Mouse (Mus musculus): ENCODE data around the gene Spsb1. TPM values are rescaled to one million over a fixed set of nuclear protein-coding genes. Genes with fewer than 3 reads are reported as not detected.

The Spsb1 gene
- polyA plus RNA-seq, 2 experiments = 0.23 to 0.46 TPM

DNA sequence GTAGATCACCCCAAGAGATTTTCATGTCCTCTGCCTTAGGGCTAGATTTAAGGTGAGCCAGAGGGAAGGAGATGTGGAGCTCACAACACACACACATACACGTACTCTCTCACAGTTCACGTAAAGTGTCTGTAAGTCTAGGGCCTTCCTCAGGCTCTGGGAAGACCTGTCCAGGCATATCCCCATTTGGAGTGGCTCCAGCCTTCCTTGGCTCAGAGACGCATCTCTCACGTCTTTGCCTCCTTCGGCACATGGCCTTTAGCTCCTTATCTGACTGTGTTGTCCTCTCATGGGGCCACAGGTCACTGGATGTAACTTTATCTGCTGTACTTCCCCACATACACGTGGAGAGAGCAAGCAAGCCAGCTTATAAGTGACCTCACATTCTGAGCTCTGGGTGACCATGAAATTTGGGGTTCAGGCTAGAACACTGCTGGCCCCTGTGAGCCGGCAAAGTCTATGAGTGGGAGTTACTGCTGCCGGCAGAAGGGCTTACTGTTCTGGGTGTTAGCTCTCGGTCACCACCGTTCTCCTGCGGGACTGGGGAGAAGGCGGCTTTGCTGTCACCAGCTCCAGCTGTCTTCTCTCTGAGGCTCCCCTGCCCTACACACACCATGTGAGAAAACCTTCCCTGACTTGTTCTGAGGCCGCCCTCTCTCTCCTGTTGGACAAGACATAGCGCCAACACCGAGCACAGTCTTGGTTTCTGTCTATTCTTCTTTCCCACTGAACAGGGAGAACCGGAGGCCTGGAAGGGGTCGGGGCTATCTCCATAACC lies 72.5 kb downstream of the Spsb1 start:
- no peak overlapping the region for H3K4me2 ChIP-seq (ENCODE audit: low read depth)
- H3K9ac ChIP-seq (replicated peaks) = no peak overlapping the region
- H3K27me3 ChIP-seq (ENCODE audit: control insufficient read depth, insufficient read depth, low read length) = no peaks in the 10 kb centered on the region
- 61% methylated on average over 17 of the region's 17 CpGs for WGBS (ENCODE audit: insufficient replicate concordance)
- H3K27ac ChIP-seq = no peak overlapping the region
- H3K4me1 ChIP-seq (replicated peaks; ENCODE audit: control insufficient read depth in 2 of 2, insufficient read depth in 2 of 2, low read length in 1 of 2) = no peaks in the 10 kb centered on the region
- H3K4me3 ChIP-seq (ENCODE audit: insufficient read depth in 1 of 2, low read depth in 2 of 2, low read length in 2 of 2) = no peak overlapping the region
- H3K9me3 ChIP-seq (ENCODE audit: control insufficient read depth, low read length) = no peaks in the 10 kb centered on the region
- H3K36me3 ChIP-seq (replicated peaks; ENCODE audit: control insufficient read depth, insufficient read depth, low read depth) = no peaks in the 10 kb centered on the region
- ATAC-seq (ENCODE audit: insufficient read depth) (no peak), DNase-seq (ENCODE audit: low read depth in 3 of 3, low spot score in 3 of 3) (no peak)
- TF ChIP-seq EP300 (IDR thresholded peaks at IDR 0.05; ENCODE audit: low read depth) = no peak
- no peak for TF ChIP-seq CTCF (IDR thresholded peaks at IDR 0.05; ENCODE audit: low read depth)

DNA sequence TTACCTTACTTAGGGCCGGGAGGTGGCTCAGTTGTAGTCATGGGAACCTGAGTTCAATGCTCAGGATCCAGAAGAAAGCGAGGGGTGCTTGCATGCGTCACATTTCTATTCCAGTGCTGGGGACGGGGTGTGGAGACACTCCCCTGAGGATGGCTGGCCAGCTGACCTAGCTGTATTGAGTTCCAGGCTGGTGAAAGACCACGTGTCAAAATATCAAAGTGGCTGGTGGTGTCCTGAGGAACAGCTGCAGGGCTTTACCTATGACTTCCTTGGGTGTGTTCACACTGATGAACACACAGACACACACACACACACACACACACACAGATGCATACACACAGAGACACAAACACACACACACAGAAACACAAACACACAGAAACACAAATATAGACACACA lies 73.9 kb downstream of the Spsb1 start:
- Histone ChIP-seq H3K4me3 (ENCODE audit: insufficient read depth in 1 of 2, low read depth in 2 of 2, low read length in 2 of 2) (no peak overlapping the region), H3K9me3 (ENCODE audit: control insufficient read depth, low read length) (no peaks in the 10 kb centered on the region), H3K9ac (replicated peaks) (no peak overlapping the region), H3K27me3 (ENCODE audit: control insufficient read depth, insufficient read depth, low read length) (no peaks in the 10 kb centered on the region), H3K27ac (no peak overlapping the region), H3K36me3 (replicated peaks; ENCODE audit: control insufficient read depth, insufficient read depth, low read depth) (no peaks in the 10 kb centered on the region), H3K4me1 (replicated peaks; ENCODE audit: control insufficient read depth in 2 of 2, insufficient read depth in 2 of 2, low read length in 1 of 2) (no peaks in the 10 kb centered on the region), H3K4me2 (ENCODE audit: low read depth) (no peak overlapping the region)
- DNase-seq (ENCODE audit: low read depth in 3 of 3, low spot score in 3 of 3) (no peak), ATAC-seq (ENCODE audit: insufficient read depth) (no peak)
- WGBS (ENCODE audit: insufficient replicate concordance) = 60% methylated on average over 5 of the region's 5 CpGs
- no peak for TF ChIP-seq CTCF (IDR thresholded peaks at IDR 0.05; ENCODE audit: low read depth)
- no peak for TF ChIP-seq EP300 (IDR thresholded peaks at IDR 0.05; ENCODE audit: low read depth)

DNA sequence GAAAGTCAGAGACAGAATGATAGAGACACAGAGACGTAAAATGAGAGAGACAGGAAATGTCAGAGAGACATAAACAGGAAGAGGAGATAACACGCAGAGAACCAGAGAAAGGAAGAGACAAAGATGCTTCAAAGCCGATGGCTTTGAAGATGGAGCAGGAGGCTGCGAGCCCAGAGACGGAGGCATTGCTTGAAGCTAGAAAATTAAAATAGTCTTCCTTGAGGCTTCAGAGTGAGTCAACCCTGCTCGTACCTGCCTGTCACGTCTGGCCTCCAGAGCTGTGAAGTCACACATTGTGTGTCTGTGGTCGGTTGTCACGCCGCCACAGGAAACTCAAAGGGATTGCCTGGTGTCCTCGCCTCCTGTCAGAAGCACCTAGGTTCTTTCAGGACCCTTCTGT lies 74.9 kb downstream of the Spsb1 start:
- Histone ChIP-seq H3K4me2 (ENCODE audit: low read depth) (no peak overlapping the region), H3K4me3 (ENCODE audit: insufficient read depth in 1 of 2, low read depth in 2 of 2, low read length in 2 of 2) (no peak overlapping the region), H3K9ac (replicated peaks) (no peak overlapping the region), H3K27ac (no peak overlapping the region), H3K4me1 (replicated peaks; ENCODE audit: control insufficient read depth in 2 of 2, insufficient read depth in 2 of 2, low read length in 1 of 2) (no peaks in the 10 kb centered on the region), H3K36me3 (replicated peaks; ENCODE audit: control insufficient read depth, insufficient read depth, low read depth) (no peaks in the 10 kb centered on the region), H3K9me3 (ENCODE audit: control insufficient read depth, low read length) (no peaks in the 10 kb centered on the region), H3K27me3 (ENCODE audit: control insufficient read depth, insufficient read depth, low read length) (no peaks in the 10 kb centered on the region)
- WGBS (ENCODE audit: insufficient replicate concordance) = 19% methylated on average over 11 of the region's 11 CpGs
- TF ChIP-seq CTCF (IDR thresholded peaks at IDR 0.05; ENCODE audit: low read depth) = no peak
- no peak for TF ChIP-seq EP300 (IDR thresholded peaks at IDR 0.05; ENCODE audit: low read depth)
- DNase-seq (ENCODE audit: low read depth in 3 of 3, low spot score in 3 of 3) (no peak), ATAC-seq (ENCODE audit: insufficient read depth) (no peak)

DNA sequence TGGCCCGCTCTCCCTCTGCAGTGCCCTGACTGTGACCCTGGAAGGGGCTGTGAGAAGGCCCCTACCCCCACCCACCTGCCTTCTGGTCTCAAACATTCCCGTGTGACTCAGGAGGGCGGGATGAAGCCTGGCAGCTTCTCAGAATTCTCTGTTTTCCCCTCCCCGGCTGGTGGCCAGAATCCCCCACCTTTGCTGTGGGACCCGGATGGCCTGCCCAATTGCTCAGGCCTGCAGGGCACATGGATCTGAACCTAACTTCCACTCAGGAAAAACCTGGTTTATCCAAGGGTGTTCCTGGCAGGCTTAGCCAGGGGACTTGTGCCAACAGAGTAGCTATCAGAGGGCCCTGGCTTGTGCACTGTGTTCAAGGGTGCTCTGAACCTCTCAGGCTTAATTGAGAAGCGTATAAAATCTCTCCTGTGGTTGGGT lies 76.8 kb downstream of the Spsb1 start:
- Histone ChIP-seq H3K4me3 (ENCODE audit: insufficient read depth in 1 of 2, low read depth in 2 of 2, low read length in 2 of 2) (no peak overlapping the region), H3K36me3 (replicated peaks; ENCODE audit: control insufficient read depth, insufficient read depth, low read depth) (no peaks in the 10 kb centered on the region), H3K9me3 (ENCODE audit: control insufficient read depth, low read length) (no peaks in the 10 kb centered on the region), H3K4me2 (ENCODE audit: low read depth) (no peak overlapping the region), H3K27ac (no peak overlapping the region), H3K4me1 (replicated peaks; ENCODE audit: control insufficient read depth in 2 of 2, insufficient read depth in 2 of 2, low read length in 1 of 2) (no peaks in the 10 kb centered on the region), H3K27me3 (ENCODE audit: control insufficient read depth, insufficient read depth, low read length) (no peaks in the 10 kb centered on the region), H3K9ac (replicated peaks) (no peak overlapping the region)
- TF ChIP-seq CTCF (IDR thresholded peaks at IDR 0.05; ENCODE audit: low read depth) (no peak), EP300 (IDR thresholded peaks at IDR 0.05; ENCODE audit: low read depth) (no peak)
- ATAC-seq (ENCODE audit: insufficient read depth) (no peak), DNase-seq (ENCODE audit: low read depth in 3 of 3, low spot score in 3 of 3) (no peak)
- WGBS (ENCODE audit: insufficient replicate concordance) = 44% methylated on average over 6 of the region's 6 CpGs

DNA sequence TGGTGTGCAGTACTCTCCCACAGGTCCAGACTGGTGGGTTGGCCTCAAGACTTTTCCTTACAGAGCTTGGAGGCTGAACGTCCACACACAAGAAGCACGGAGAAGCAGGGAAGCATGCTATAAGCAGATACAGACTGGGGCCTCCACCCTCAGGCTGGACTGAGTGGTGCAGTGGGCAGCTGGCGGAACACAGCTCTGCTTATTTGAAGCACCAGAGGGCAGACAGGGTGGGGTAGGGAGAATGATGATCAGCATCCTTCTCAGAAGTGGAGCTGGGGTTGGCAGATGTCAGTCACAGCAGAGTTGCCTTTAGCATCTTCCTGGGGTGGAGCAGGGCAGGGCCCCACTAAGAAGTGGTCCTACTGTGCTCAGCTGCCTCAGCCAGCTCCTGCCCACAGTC lies 77.6 kb downstream of the Spsb1 start:
- Histone ChIP-seq H3K36me3 (replicated peaks; ENCODE audit: control insufficient read depth, insufficient read depth, low read depth) (no peaks in the 10 kb centered on the region), H3K4me1 (replicated peaks; ENCODE audit: control insufficient read depth in 2 of 2, insufficient read depth in 2 of 2, low read length in 1 of 2) (no peaks in the 10 kb centered on the region), H3K9me3 (ENCODE audit: control insufficient read depth, low read length) (no peaks in the 10 kb centered on the region), H3K9ac (replicated peaks) (no peak overlapping the region), H3K27me3 (ENCODE audit: control insufficient read depth, insufficient read depth, low read length) (no peaks in the 10 kb centered on the region), H3K4me2 (ENCODE audit: low read depth) (no peak overlapping the region), H3K27ac (no peak overlapping the region), H3K4me3 (ENCODE audit: insufficient read depth in 1 of 2, low read depth in 2 of 2, low read length in 2 of 2) (no peak overlapping the region)
- DNase-seq (ENCODE audit: low read depth in 3 of 3, low spot score in 3 of 3) (no peak), ATAC-seq (ENCODE audit: insufficient read depth) (no peak)
- WGBS (ENCODE audit: insufficient replicate concordance) = 54% methylated on average over 3 of the region's 3 CpGs
- TF ChIP-seq EP300 (IDR thresholded peaks at IDR 0.05; ENCODE audit: low read depth) (no peak), CTCF (IDR thresholded peaks at IDR 0.05; ENCODE audit: low read depth) (no peak)

Data from liver, embryonic 14.5 days (tissue).